Mouse (Mus musculus): ENCODE measurements around the gene Zdhhc19. TPM values are rescaled to one million over a fixed set of nuclear protein-coding genes. Genes with fewer than 3 reads are reported as not detected.

Gene Zdhhc19
- polyA plus RNA-seq, 1 experiment from 2014 or later = not detected

GRCm38 (mm10) chr16:32508035-32508434 is 12.0 kb downstream of the Zdhhc19 start:
- Histone ChIP-seq H3K27ac (ENCODE audit: poor library complexity, severe bottlenecking) (peak overlapping the region; percentile 89), H3K9me3 (replicated peaks) (no peaks in the 10 kb centered on the region), H3K4me3 (no peak overlapping the region), H3K27me3 (replicated peaks) (peaks cover 12% of the 10 kb centered on the region), H3K36me3 (no peaks in the 10 kb centered on the region), H3K4me1 (replicated peaks) (peaks cover 42% of the 10 kb centered on the region), H3K4me2 (peak overlapping the region; percentile 44; the same call in 1 of the 2 replicates), H3K9ac (peak overlapping the region; percentile 35; the same call in 1 of the 2 replicates)
- ATAC-seq (ENCODE audit: insufficient number of reproducible peaks, low FRiP score) = no peak
- WGBS = 73% methylated on average over 5 of the region's 5 CpGs

DNA sequence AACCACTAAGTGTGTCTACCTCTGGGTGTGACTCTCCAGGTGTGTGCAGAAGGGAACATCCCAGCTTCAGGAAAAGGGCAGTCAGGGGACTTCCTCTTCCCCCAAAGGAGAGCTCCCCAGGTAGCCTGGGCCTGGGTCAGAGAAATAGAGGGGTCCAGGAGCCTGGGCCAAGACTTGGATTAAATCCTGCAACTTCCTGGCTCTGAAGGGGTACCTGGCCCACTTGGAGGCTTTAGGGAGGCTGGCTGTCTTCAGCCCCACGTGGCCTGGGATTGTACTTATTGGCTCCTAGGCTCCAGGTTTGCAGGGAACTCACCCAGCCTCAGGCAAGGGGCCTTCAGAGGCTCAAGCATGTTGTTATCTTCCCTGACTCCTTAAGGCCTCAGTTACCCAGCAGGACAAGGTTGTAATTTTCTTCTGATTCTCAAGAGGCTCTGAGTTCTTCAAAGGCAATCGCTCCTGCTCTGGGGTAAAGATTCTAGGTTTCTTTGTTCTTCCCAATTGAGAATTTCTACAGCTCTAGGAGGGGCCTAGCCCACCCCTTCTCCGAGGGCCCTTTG is 12.5 kb downstream of the Zdhhc19 start:
- Histone ChIP-seq H3K9ac (peak overlapping the region; percentile 35; the same call in 1 of the 2 replicates), H3K4me1 (replicated peaks) (peaks cover 42% of the 10 kb centered on the region), H3K4me3 (no peak overlapping the region), H3K9me3 (replicated peaks) (no peaks in the 10 kb centered on the region), H3K27me3 (replicated peaks) (peaks cover 10% of the 10 kb centered on the region; the same call in 1 of the 2 replicates), H3K4me2 (peak overlapping the region; percentile 44), H3K36me3 (no peaks in the 10 kb centered on the region), H3K27ac (ENCODE audit: poor library complexity, severe bottlenecking) (peak overlapping the region; percentile 89)
- 30% methylated on average over 3 of the region's 3 CpGs for WGBS
- ATAC-seq (ENCODE audit: insufficient number of reproducible peaks, low FRiP score) = no peak

- H3K4me2 ChIP-seq = peak overlapping the region; percentile 44
- H3K4me1 ChIP-seq (replicated peaks) = peaks cover 42% of the 10 kb centered on the region
- no peaks in the 10 kb centered on the region for H3K36me3 ChIP-seq
- H3K9ac ChIP-seq = 0 out of 2 replicates have a peak overlapping the region, but pooled peaks have one; percentile 35
- H3K9me3 ChIP-seq (replicated peaks) = no peaks in the 10 kb centered on the region
- H3K4me3 ChIP-seq = no peak overlapping the region
- 17% methylated on average over 9 of the region's 9 CpGs for WGBS
- peak overlapping the region; percentile 89 for H3K27ac ChIP-seq (ENCODE audit: poor library complexity, severe bottlenecking)
- peaks cover 10% of the 10 kb centered on the region; the same call in 1 of the 2 replicates for H3K27me3 ChIP-seq (replicated peaks)
- ATAC-seq (ENCODE audit: insufficient number of reproducible peaks, low FRiP score) = peak; percentile 93
These were observed 13.2 kb downstream of the Zdhhc19 start for GRCm38 (mm10) chr16:32509066-32509942.

DNA sequence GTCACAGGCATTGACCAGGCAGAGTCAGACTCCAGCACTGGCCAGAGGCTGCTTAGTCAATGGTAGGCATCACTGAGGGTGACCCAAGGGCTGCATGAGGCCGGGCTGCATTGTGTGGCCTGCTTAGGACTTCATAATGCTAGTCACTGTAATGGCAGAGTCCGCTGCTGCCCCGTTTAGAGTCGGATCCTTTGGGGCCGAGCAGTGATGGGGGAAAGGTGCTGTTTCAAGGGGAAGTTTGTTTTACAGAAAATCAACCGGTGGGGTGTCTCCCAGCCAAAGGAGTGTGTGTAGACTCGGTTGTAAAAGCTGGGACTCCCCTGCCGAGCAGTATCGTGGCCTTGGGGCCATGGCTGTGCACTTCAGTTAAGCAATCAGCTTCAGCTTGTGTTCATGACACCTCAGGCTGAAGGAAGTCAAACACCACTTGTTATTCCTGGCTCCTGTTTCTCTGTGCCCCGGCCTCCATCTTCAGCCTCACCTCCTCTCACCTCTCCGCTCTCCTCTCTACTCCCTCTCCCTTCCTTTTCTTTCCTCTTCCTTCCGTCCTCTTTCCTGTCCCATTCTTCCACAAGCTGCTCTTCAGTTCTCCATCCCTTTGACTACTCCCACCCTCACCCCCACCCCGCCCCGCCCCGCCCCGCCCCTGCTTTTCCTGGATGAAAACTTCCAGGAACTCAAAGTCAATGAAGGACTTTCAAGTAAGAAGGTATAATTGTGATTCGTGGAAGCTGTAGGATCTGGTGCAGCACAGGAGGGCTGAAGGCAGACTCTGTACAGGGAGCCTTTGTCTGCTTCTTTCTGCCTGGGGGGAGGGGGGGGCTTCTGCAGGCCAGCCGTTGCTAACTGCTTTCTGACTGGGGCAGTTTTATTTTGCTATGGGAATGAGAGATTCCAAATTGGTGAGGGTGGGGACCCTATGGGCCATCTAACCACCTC is 14.6 kb downstream of the Zdhhc19 start:
- Histone ChIP-seq H3K27ac (ENCODE audit: poor library complexity, severe bottlenecking) (peak overlapping the region; percentile 89), H3K4me1 (replicated peaks) (peaks cover 44% of the 10 kb centered on the region), H3K36me3 (no peaks in the 10 kb centered on the region), H3K4me3 (no peak overlapping the region), H3K9ac (0 out of 2 replicates have a peak overlapping the region, but pooled peaks have one; percentile 19), H3K9me3 (replicated peaks) (no peaks in the 10 kb centered on the region), H3K4me2 (no peak overlapping the region), H3K27me3 (replicated peaks) (peaks cover 8% of the 10 kb centered on the region; the same call in 1 of the 2 replicates)
- WGBS = 58% methylated on average over 18 of the region's 18 CpGs
- no peak for ATAC-seq (ENCODE audit: insufficient number of reproducible peaks, low FRiP score)

DNA sequence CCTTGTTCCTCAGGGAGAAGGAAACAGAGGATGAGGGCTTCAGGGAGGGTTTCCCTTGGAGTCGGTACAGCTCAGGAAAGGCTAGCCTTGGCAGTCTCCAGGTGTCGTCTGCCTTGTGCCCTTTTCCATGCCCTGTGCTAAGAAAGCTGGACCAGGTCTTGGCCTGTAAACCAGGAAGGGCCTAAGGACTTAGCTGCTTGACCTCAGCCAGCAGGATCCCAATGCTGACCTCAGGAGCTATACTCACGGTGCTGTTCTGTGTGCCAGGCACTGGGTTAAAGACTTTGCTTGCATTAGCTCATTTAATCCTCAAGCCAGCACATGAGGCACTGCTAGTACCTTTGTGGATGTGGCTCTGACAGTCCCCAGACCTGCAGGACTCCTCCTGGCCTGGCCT is 15.3 kb downstream of the Zdhhc19 start:
- Histone ChIP-seq H3K4me3 (no peak overlapping the region), H3K36me3 (no peaks in the 10 kb centered on the region), H3K27me3 (replicated peaks) (peaks cover 2% of the 10 kb centered on the region; the same call in 1 of the 2 replicates), H3K4me2 (no peak overlapping the region), H3K9ac (0 out of 2 replicates have a peak overlapping the region, but pooled peaks have one; percentile 19), H3K4me1 (replicated peaks) (peaks cover 50% of the 10 kb centered on the region), H3K27ac (ENCODE audit: poor library complexity, severe bottlenecking) (peak overlapping the region; percentile 45; the same call in 1 of the 2 replicates), H3K9me3 (replicated peaks) (no peaks in the 10 kb centered on the region)
- 79% methylated on average over 3 of the region's 3 CpGs for WGBS
- ATAC-seq (ENCODE audit: insufficient number of reproducible peaks, low FRiP score) = no peak

GRCm38 (mm10) chr16:32511827-32512490 is 15.9 kb downstream of the Zdhhc19 start:
- Histone ChIP-seq H3K36me3 (no peaks in the 10 kb centered on the region), H3K4me2 (no peak overlapping the region), H3K4me1 (replicated peaks) (peaks cover 54% of the 10 kb centered on the region), H3K27me3 (replicated peaks) (no peaks in the 10 kb centered on the region), H3K4me3 (no peak overlapping the region), H3K9me3 (replicated peaks) (no peaks in the 10 kb centered on the region), H3K9ac (no peak overlapping the region), H3K27ac (ENCODE audit: poor library complexity, severe bottlenecking) (no peak overlapping the region)
- 82% methylated on average over 8 of the region's 8 CpGs for WGBS
- ATAC-seq (ENCODE audit: insufficient number of reproducible peaks, low FRiP score) = no peak

GRCm38 (mm10) chr16:32512921-32513320 is 16.9 kb downstream of the Zdhhc19 start:
- no peaks in the 10 kb centered on the region for H3K9me3 ChIP-seq (replicated peaks)
- H3K4me2 ChIP-seq = no peak overlapping the region
- H3K27me3 ChIP-seq (replicated peaks) = no peaks in the 10 kb centered on the region
- H3K36me3 ChIP-seq = no peaks in the 10 kb centered on the region
- no peak for ATAC-seq (ENCODE audit: insufficient number of reproducible peaks, low FRiP score)
- H3K27ac ChIP-seq (ENCODE audit: poor library complexity, severe bottlenecking) = no peak overlapping the region
- H3K9ac ChIP-seq = no peak overlapping the region
- WGBS = 70% methylated on average over 3 of the region's 3 CpGs
- no peak overlapping the region for H3K4me3 ChIP-seq
- H3K4me1 ChIP-seq (replicated peaks) = peaks cover 48% of the 10 kb centered on the region

DNA sequence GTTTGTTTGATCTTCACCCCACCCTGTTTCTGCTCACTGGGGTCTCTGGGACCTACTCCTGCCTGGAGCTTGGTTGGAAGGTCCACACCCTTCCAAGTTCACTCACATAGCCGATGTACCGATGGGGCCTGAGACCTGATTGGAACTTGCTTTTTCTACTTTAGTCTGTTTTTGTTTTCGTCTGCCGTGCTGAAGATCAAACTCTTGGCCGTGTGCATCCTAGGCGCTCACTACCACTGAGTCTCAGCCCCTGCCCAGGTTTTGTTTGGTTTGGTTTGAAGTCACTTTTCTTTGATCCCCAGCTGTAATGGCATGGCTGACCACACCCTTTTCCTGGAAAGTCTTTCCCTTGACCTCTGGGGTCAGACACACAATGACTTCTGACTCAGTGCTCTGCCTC is 17.3 kb downstream of the Zdhhc19 start:
- Histone ChIP-seq H3K4me1 (replicated peaks) (peaks cover 43% of the 10 kb centered on the region), H3K4me3 (no peak overlapping the region), H3K36me3 (no peaks in the 10 kb centered on the region), H3K9me3 (replicated peaks) (no peaks in the 10 kb centered on the region), H3K4me2 (no peak overlapping the region), H3K9ac (no peak overlapping the region), H3K27me3 (replicated peaks) (no peaks in the 10 kb centered on the region), H3K27ac (ENCODE audit: poor library complexity, severe bottlenecking) (no peak overlapping the region)
- no peak for ATAC-seq (ENCODE audit: insufficient number of reproducible peaks, low FRiP score)
- WGBS = 92% methylated on average over 6 of the region's 6 CpGs

- no peak for ATAC-seq (ENCODE audit: insufficient number of reproducible peaks, low FRiP score)
- no peak overlapping the region for H3K4me2 ChIP-seq
- H3K9me3 ChIP-seq (replicated peaks) = no peaks in the 10 kb centered on the region
- no peak overlapping the region for H3K9ac ChIP-seq
- no peaks in the 10 kb centered on the region for H3K27me3 ChIP-seq (replicated peaks)
- H3K4me1 ChIP-seq (replicated peaks) = peaks cover 38% of the 10 kb centered on the region
- H3K27ac ChIP-seq (ENCODE audit: poor library complexity, severe bottlenecking) = no peak overlapping the region
- H3K4me3 ChIP-seq = no peak overlapping the region
- WGBS = 88% methylated on average over 6 of the region's 6 CpGs
- no peaks in the 10 kb centered on the region for H3K36me3 ChIP-seq
These were observed 17.9 kb downstream of the Zdhhc19 start for GRCm38 (mm10) chr16:32513948-32514347.
